Mouse (Mus musculus) heart, adult 11 months (tissue): ENCODE results near the gene Ptp4a2.

Source experiments
- DNase-seq: peaks from one replicate; pipeline ENCODE4 v3.0.0; 2022

Gene Ptp4a2

DNA sequence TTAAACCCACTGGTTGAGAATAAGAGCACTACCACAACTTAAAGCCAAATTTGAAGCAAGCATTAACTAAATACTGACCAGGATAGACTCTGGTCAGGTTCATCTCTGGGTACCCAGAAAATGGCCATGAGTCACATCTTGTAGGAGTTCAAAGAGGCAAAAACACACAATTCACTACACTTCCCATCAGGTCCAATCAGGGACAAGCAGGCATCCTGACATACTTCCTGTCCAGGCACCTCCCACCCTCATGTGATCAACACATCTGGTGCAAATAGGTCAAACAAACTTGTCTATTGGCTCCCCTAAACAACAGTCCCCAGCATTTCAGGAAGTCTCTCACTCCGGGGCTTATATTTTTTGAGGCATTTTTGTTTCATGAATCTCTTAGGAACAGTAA, 7.7 kb upstream of the Ptp4a2 start:
- peak; percentile 92 for DNase-seq

DNA sequence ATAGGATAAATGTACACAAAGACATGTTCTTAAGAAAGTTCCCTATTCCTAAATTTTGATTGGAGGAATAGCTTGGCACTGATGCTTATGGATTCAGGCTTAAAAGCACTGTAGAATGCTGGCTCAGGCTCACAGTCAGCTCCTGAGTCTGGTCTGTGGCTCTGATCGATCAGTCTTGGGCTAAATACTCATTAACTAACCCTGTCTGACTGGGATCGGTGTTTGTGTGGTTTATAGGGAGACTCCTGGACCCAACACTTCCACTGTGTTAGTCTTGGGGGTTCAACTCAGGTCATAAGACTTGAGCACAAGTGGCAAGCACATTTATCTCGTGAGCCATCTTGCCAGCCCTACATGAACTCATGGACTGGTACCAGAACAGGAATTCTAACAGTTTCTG, 6.0 kb upstream of the Ptp4a2 start:
- DNase-seq, result no peak

DNA sequence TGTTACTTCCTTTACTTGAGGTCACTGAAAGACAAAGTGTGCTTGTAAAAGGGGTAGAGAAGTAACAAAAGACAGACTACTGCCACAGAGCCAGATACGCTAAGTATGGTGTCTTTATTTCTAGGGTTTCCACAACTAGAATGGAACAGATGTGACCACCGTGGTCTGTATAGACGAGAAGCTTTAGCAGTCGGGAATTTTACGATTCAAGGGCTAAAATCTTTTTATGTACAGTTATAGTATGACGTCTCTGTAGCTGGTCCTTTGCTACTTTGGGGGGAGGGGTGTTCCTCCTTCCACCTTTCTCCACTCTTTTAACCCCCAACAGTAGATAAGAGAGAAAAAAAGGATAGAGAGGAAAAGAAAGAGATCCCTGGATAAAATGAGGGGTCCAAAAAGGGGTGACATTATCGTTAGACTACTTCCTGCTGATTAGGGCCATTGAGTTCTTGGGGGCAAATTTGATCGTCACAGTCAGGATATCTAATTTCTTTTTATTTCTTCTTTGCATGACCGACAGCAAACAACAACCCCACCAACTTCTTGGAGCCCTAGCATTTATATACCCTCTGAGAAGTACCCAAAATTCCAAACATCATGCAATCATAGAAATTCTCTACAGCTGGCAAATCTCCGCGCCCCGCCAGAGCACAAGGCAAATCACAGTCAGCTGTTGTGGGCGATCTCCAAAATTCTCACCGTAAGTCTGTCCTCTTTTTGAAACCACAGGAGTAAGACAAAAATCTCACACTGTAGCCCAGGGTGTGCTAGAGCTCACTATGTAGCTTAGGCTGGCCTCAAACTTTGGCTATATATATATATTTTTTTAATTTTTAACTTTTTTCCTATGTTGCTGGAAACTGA, 818 bp downstream of the Ptp4a2 start:
- no peak for DNase-seq

DNA sequence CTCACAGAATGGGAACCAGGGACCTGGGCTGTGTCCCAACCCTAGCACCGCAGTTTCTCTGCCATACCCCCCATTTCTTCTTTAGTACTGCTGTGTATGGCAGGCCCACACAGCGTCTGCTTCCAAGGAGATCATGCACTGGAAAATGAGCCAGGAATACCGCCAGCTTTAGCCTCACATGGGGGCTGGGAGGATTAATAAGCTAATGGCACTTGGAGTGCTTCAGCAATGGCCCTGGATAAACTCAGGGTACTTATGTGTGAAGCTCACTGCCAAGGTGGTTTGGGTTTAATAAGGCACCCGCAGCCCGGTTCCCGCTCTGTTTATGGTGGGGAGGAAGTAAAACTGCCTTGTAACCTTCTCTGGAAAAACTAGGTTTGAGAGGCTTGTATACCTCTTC, 6.6 kb downstream of the Ptp4a2 start:
- peak; percentile 93 for DNase-seq

DNA sequence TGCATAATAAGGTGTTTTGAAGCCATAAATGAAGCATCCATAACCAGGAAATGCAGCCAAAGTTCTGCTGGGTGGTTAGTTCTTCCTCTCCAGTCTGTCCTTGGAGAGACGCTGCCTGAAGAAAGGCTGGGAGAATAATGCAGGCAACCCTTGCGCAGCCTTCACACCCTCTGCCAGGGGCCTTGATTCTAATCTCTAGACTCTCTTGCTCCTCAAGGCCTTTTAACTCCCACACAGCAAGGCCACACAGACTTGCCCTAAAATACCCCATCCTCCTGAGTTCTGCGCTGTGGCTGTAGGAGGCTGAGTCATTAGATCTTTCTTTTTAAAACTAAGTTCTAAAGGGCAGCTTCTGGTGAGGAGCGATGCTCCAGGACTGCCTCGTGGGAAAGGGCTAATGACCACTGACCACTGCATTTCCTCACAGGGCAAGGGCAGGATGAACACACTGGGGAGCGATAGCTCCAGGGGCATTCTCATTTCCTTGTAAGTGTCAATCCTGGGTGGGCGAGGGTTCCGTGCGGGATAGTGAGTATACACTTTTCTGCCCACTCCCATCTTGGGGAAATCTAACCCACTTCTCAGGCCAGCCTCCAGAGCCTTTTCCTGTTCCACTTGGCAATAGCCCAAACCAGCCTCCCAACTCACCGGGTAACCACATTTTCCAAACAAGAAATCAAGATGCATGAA, 7.6 kb downstream of the Ptp4a2 start:
- DNase-seq, result peak; percentile 94

DNA sequence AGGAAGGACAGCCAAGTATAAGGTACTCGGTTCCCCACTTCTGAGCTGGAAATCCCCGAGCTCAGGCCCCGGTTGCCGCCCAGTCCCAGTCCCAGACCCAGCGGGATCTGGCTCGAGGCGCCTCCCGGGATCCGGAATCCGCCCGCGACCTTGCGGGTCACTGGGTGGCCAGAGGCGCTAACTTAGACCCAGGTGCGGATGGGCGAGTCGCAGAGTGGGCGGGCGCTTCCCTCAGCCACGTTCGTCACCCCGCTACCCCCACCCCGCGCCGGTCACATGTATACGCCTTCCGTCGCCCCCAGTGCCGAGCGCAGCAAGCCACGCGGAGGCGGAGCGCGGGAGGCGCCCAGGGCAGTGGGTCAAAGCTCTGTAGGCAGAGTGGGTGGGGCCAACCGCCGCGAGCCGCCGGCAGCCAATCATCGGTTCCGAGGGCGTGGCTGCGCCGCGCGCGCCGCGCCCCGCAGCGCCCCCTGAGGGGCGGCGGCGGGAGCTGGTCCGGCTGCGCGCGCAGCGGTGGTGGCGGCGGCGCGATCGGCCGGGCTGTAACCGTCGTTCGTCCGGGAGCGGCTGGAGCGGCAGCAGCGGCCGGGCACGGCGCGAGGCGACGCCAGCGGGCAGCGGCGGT, 8.8 kb downstream of the Ptp4a2 start:
- peak; percentile 100 for DNase-seq

DNA sequence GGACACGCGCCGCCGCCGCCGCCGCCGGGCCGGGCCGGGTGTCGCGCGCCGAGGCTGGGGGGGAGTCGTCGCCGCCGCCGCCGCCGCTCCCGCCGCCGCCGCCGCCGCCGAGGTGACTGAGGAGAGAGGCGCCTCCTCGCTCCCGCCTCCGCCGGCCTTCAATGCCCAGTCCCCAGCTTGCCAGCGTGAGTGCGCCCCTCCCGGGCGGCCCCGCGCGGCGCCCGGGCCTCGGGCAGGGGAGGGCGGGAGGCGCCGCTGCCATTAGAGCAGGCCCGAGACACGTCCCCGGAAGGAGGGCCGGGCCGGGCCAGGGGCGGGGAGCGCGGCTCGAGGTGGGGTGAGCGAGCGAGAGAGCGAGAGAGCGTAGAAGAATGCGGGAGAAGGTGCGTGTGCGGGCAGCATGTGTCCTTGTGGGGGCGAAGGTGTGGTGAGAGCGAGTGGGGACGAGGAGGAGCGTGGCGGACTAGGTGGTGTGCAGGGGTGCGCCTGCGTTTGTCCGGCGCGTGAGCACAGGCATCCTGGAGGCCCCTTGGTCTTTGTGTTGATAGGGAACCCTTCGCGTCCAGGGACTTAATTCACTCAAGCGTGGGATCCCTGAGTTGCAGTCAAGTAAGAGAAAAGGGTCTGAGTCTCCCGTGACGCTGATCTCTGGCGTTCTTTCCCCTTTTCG, 9.5 kb downstream of the Ptp4a2 start:
- DNase-seq, result peak; percentile 99

DNA sequence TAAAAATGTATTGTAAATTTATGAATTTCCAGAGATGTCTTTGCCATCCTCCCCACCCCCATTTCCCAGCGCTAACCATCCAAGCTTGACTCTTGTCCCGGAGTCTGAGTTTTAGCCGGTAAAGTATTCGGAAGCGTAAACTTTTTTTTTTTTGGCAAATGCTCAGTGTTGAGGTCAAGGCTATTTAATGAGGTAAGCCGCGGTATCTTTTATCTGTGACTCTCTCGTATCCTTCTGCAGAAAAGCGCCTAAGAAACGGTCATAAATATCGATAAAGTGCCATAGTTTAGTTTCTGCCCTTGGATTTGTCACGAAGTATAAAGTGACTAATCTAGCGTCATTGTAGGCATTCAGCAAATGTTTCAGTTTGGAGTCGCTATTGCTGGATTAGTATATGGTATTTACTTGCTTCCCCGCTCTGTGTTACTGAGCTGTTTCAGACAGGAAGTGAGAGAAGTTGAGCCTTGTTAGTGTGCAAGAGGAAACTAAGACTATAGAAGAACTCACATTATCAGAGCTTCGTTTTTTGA, 10.1 kb downstream of the Ptp4a2 start:
- DNase-seq, result no peak

DNA sequence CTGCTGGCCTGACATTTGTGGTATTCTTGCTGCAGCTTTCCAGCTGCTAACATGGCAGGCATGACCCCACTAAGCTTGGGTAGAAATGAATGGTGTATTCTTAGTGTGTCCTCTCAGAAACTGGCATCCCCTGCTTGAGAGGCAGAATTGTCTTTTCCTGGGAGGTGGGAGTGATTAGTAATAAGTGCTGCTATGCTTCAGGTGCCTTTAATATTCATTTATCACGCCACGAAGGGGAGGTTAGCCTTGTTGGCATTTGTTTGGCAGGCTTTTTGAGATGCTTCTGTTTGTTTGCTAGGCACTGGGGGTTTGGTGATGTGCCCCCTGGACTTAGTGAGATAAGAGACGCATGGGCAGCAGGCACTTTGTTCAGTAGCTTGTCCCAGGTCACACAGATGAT, 11.3 kb downstream of the Ptp4a2 start:
- DNase-seq, result peak; percentile 91

DNA sequence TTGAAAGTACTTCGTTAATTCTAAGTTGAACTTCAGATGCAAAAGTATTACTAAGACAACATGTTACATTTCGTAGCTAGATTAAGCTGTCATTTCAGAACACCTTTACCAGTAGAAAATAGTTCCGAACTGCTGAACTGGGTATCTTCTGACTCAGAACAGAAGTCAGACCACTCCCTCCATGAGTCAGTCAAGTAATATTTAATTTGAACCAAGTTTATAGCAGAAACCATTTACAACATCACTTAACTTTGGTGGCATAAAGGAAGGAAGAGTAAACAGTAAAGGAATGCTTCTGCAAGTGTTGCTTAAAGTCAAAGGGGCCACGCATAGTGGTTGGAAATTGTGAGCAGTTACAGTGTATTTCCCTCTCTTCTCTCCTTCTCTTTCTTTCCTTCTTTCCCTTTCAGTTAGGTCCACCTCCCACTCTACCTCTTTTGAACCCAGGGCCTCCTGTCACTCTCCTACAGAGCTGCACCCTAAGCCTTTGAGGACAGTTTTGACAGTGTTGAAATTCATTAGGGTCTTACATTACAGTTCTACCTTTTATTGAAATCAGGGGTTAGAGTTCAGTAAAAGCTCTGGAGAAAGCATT, 12.3 kb downstream of the Ptp4a2 start:
- no peak for DNase-seq

DNA sequence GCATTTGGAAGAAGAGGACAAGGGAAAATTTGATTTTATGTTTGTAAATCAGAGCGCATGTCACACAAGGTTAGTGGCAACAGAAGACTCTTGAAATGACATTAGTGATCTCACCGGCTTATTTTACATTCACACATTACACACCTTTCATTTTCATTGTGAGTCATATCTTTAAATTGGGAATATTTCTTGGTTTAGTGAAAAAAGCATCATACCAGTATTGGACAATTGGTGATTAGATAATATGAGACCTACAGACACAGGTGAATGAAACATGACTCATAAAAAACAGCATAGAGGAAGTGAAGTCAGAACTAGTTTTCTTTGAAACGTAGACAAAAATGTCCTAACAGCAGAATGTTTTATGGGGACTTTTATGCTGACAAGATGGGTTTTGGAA, 16.6 kb downstream of the Ptp4a2 start:
- DNase-seq, result no peak

DNA sequence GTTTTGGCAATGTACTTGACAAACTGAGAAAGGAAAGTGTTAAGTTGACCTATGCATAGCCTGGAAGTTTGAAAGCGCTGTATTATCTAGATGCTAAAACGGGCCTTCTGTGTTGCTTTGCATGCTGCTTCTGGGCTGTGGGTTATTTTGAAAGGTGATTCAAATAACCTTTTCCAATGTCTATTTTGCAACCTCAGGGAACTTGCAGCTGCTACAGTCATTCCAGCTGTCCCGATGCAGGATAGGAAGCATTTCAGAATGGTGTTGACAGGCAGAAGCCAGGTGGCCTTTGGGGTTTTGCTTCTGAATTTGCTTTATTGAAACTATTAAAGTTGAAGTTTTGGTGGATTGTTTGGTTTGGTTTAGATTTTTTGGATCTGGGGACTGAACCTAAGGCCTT, 17.1 kb downstream of the Ptp4a2 start:
- no peak for DNase-seq

DNA sequence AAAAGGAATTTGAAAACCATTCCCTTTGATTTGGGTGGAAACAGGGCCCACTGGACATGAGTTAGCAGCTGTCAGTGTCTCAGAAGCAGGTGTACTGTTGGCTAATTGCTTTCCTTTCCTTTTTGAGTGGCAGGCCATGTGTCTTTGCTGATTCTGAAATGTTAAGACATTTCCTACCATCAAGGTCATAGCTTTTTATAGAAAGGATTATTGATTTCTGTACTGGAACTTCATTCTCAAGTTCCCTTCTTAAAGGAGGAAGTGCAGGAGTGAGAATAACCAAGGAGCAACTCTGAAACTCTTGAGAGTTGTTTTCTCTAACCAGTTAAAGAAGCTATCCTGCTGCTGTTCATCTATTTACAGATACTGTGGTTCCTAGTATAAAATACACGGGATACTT, 18.8 kb downstream of the Ptp4a2 start:
- no peak for DNase-seq

DNA sequence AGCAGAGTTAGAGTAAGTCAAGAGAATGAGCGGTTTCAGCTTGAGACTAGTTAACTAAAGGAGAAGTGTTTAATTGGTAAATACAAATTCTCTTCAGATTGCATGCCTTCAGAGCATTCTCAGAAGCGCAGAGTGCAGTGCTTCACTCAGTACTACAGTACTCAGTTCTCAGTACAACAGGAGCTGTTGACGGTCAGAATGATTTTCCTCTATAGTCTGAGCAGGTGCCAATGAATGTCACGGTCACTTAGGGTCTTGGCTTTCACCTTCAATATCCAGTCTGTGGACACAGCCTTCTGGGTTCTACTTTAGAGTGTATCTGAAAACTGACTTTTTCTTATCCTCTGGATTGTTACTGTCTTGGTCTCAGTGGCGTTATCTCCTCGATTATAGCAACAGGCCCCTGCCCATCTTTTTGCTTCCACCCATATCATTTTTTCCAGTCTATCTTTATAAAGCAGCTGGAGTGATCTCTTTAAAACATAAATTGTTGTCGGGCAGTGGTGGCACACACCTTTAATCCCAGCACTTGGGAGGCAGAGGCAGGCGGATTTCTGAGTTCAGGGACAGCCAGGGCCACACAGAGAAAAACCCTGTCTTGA, 19.4 kb downstream of the Ptp4a2 start:
- DNase-seq, result no peak

DNA sequence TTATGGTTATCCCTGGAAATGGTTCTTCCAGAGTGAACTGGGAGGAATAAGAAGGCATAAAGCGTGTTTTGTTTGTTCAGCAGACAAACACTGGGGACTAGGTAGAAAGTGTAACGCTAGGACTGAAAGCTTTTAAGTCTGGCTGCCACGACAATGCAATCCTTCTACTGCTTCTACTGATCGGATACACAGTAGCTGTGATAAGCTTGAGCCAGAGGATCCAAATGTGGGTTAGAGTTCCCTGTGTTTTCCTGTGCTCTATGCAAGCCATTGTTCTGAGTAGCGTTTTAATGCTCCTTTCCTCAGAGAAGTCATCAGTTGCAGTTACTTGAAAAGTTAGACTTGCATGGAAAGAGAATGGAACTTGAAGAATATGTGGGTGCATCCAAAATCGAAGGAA, 23.6 kb downstream of the Ptp4a2 start:
- no peak for DNase-seq

DNA sequence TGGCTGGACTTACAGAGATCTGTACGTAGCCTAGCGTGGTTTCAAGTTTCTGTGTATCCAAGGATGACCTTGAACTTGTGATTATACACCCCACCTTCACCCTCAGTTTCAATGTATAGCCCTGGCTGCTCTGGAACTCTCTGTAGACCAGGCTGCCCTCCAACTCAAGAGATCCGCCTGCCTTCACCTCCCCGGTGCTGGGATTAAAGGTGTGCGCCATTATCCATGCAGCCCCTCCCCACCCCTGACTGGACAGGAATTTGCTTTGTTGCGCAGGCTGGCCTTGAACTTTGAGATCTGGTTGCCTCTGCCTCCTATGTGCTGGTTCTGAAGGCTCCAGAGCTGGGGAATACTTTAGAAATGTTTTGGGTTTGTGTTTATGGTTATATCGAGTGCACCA, 24.3 kb downstream of the Ptp4a2 start:
- no peak for DNase-seq

DNA sequence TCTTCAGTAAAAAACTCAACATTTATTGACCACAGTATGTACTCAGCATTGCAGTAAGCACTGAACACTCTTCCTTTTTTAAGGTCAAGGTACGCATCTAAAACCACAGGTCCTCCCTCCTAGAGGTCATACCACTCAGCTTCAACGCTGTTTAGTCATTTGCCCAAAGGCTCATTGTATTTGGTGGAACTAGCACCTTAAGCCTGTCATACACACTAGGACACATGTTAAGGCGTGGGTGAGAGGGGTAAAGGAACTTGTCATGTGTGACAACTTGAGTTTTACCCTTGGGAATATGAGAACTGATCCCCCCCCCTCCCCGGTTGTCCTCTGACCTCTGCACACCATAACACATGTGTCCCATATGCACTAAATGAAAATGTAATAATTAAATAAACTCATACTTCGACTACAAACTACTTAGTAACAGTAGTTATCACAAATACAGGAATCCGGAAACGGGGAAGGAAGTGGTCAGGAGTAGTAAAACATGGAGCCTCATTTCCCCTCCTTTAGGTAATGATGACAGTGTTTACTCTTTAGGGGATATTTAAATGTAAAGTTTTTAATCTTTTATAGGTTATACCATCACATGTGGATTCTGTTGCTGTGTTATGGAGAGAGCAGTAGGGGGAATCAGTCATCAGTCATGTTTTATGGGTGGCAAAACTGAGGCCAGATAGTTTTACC, 29.0 kb downstream of the Ptp4a2 start:
- DNase-seq, result no peak

DNA sequence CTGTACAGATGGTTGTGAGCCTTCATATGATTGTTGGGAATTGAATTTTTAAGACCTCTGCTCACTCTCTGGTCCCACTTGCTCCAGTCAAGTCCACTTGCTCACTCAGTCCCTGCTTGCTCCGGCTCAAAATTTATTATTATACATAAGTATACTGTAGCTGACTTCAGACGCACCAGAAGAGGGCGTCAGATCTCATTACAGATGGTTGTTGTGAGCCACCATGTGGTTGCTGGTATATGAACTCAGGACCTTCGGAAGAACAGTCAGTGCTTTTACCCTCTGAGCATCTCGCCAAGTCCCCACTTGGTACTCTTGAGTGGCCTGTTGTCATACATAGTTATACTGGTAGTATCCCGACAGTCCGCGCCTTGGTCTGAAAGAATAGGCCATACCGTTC, 35.8 kb downstream of the Ptp4a2 start:
- no peak for DNase-seq

DNA sequence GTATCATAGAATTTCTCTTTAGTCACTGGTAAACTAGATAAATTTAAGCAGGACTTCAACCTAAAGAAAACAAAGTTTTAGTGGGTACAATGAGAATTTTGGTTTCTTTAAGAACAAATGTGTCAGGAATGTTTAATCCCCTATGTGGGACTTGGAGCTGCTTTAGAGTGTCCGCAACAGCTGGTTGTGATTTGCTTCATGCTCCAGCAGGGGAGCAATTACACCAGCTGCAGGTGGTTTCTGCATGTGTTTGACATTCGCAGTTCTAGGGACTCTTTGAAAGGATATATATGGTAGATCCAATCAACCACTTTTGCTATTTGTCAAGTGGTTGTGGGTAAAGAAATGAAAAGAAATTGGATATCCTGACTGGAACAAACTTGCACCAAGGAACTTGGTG, 39.5 kb downstream of the Ptp4a2 start:
- no peak for DNase-seq

DNA sequence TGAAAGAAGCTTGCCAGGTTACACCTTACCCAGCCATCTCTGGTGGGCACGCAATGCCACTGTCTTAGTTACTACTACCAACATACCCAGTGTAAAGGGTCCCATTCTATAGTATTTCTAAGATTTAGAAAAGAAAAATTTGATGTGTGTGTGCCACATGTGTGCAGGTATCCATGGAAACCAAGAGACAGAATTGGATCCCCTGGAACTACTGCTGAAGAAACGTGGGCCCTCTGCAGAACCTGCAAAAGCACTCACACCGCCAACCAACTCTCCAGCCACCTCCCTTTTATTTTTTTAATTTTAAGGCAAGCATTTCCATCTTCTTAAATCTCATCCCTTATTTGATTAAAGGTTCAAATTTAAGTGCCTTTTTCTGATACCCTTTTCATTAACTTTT, 40.8 kb downstream of the Ptp4a2 start:
- DNase-seq, result no peak

DNA sequence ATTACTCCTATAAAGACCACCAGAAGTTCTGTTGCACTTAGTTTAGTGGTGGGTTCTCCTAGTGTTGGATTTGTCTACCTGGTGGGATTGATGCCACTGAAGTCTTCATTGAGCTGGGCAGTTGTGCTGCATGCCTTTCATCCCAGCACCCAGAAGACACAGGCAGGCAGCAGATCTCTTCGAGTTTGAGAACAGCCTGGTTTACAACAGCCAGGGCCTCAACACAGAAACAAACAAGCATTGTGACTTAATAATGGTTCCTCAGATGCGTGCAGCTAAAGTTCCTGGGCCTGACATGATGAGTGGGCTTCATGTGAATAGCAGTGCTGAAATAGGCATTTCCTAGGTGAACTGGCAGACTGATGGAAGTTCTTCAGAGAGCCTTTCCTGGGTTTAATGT, 42.0 kb downstream of the Ptp4a2 start:
- no peak for DNase-seq

DNA sequence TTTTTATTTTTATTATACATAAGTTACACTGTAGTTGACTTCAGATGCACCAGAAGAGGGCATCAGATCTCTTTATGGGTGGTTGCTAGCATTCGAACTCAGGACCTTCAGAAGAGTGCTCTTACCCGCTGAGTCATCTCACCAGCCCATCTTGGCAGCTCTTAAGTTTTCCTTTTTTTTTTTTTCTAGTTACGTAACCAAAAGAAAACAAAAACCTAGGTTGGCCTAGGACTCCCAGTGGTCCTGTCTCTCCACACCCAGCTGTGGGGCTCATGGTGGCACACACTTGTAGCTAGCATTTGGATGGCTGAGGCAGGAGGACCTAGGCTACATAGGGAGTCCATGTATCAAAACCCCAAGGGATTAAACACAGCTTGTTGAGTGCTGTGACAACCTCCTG, 43.0 kb downstream of the Ptp4a2 start:
- DNase-seq, result no peak
